Mouse (Mus musculus): ENCODE data around the gene Ablim2.

The Ablim2 gene

DNA sequence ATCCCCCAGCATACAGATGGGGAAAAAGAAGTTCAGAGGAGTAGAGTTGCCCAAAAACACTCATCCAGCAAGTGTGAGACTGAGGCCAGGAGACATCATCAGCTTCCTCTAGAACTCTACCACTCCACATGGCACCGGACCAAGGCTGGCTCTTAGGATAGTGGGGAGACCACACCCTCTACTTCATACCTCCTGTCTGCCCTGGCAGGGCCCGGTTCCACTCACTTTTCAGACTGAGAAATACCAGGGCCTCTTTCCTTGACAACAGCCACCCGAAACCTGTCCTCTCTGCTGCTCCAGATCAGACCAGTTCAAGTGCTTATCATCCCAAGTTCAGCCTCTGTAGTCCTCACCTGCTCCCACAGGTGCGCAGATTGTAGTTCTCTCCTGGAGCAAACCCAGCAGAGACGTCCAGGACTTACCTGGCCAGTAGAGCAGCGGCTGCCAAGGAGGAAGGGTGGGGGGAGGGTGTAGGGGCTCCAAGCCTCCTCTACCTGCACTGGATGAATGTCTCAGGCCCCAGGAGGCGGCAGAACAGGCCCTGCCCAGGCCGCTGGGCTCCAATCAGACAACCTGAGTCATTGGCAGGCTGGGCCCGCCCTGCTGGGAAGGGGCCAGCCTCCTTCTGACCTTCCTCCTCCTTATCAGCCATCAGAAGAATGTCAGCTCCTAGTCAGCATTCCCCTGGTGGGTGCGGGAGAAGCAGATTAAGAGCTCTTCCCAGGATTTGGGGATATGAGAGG is 18.0 kb upstream of the Ablim2 start, which contains the start of gene Sh3tc1:
Gene Sh3tc1, minus strand, starts transcription at position 452 of the 743 bp plus-strand sequence.
- DNase-seq (ENCODE audit: low read depth, low spot score), result no peak

DNA sequence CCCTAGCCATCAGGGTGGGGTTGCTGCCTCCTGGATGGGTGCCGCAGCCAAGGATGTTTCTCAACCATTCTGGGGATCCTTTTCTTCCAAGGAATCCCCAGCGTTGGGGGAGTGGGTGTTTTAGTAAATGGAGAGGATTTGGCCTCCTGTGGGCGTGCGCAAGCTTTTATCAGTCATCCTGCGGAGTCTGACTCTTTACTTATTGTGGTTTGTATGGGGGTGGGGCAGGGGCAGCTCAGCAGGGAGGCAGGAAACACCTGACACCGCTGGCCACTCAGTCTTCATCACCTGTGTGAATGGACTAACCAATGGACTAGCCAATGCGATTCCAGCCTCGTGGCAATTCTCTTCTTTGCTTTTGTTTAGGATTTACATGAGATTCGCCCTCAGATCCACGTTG is 17.0 kb upstream of the Ablim2 start:
- no peak for DNase-seq (ENCODE audit: low read depth, low spot score)

DNA sequence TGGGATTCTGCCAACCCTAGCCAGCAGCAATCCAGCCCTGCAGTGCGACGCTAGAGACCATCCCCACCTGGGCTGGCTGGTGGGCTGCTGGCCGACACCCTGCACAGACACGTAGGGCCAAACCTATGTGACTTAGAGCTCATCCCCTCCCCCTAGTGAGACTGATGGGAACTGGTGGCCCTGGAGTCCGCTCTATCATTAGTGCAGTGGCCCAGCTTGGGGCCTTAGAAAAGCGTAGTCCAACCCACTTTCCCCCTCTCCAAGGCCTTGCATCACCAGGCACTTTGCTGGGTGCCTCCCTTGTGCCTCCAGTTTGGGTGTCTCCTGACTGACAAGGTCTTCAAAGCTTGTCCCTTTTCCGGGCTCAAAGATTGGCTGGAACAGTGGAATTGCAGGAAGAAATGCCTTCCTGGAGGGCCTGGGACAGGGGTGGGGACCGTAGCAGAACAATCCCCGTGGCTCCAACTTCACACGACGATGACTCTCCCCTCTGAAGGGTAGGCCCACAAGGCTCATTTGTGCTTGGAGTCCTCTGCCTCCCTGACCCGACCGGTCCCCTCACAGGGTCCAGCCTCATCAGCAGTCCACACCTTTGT is 16.4 kb upstream of the Ablim2 start:
- no peak for DNase-seq (ENCODE audit: low read depth, low spot score)

DNA sequence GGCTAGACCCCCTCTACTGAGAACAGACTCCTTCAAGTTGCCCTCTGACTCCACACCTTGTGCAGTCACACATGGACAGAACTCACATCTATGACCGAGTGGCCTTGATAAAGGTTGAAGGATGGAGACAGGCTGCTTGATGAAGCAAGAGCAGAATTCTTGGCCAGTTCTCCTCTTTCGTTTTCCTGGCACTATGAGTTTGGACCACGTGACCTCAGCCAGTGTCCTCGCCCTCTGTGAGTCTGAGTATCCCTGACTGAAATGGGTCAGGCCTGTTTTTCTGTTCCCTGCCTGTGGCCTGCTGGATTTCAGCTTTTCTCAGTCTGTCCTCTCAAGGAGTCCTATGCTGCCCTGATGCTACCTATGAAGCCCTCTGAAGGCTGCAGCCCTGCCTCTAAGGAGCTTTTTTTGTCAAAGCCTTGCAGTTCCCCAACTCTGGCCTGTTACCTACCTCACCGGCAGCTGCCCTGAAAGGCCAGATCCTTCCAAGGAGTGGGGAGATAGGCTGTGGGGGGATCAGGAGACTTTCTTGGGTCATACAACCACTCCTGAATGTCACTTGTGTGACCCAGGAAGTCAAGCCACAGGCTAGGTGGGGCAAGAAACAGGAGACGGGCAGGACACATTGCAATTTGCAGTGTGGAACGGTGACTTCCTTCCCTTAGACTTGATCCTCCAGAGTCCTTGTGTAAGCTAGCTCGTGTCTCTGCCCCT is 14.3 kb upstream of the Ablim2 start:
- DNase-seq (ENCODE audit: low read depth, low spot score), result no peak

DNA sequence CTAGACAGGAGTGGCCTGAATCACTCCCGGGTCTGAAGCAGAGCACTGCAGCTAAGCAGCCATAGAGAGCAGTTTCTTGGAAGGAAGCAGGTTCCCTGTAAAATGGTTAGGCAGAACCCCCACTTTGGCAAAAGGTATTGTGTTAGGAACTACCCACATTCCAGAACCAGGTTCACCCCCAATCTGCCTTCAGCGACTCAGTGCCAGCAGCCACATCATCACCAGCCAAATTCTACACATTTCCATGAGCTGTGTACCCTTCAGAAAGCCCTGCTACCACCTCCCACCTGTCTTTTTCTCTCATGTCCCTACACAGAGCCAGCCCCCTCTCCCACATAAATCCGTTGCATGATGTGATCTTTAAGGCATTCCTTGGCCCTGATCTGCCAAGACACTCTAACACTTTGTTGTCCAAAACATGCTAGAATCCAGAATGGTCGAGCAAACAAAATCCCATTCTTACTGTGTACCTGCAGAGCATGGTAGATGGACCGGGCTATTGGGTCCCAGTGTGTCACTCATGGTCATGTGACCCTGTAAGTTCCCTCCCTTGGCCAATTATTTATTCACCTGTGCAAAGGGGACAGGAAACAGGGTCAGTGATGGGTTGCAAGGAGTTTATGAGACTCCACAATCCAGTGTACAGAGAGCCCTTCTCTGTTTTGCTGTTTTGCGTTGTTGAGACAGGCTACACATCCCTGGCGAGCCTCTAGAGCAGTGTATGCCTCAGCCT is 13.5 kb upstream of the Ablim2 start:
- no peak for DNase-seq (ENCODE audit: low read depth, low spot score)

DNA sequence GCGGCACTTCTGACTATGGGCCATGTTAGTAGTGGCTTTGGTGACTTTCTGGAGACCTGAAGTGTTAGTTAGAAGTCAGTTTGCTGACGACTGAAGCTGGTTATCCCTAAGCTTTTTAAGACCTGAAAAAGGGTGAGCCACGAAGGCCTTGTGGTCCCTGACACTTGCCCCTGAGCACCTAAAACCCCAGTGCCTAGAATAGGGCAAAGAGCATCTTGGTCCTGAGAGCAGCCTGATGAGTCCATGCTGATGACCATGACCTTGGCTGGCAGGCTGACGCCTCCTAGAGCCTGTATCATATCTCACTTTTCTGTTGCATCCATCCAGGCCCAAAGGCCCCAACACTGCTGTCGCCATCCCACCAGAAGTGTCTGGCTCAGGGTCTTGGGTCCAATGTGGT is 12.3 kb upstream of the Ablim2 start:
- DNase-seq (ENCODE audit: low read depth, low spot score), result no peak

DNA sequence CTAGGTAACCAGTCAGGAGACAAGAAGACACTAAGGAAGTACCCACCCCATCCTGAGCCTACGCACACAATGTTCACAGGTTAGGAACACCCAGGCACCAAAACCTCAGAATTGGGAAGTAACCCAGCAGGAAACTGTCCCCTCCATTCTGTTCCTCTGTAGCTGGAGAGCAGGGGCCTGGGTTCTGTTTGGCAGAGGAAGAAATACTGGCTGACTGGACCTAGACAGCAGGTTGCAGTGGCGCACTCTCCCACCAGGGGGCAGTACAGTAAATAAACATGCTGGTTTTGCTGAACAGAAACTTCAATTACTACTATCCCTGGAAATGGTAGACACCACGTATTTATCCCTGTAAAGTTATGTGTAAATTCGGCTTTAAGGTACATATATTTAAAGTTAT is 10.8 kb upstream of the Ablim2 start:
- DNase-seq (ENCODE audit: low read depth, low spot score), result peak; percentile 47

DNA sequence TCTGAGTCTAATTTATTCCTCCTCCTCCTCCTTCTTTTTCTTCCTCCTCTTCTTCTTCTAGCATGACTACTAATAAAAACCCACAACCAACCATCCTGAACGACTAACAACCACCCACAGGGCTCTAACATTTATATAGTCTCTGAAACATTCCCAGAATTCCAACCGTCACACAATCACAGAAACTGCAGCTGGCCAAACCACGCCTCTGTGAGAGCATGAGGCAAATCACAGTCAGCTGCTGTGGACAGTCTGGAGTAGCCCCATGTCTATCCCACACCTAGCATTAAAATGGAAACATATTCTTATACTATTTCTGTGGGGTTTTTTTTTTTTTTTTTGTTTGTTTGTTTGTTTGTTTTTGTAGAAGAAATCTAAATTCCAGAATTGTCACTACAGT is 8.3 kb upstream of the Ablim2 start:
- no peak for DNase-seq (ENCODE audit: low read depth, low spot score)

DNA sequence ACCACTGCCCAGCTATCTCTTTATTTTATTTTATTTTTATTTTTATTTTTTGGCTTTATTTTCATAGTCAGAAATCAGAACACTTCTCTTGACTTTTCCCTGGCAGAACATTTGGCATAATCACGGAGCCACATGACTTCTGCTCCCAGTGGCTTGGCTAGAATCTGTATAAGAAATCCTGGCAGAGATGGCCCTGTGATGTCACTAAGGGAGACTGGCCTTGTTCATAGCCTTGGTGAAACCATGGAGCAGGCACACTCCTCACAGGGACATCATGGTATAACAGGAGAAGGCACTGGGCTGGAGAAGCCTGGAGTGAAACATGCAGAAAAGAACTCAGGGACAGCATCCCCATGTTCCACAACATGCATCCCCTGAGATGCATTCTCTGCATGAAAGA is 7.7 kb upstream of the Ablim2 start:
- DNase-seq (ENCODE audit: low read depth, low spot score), result no peak

DNA sequence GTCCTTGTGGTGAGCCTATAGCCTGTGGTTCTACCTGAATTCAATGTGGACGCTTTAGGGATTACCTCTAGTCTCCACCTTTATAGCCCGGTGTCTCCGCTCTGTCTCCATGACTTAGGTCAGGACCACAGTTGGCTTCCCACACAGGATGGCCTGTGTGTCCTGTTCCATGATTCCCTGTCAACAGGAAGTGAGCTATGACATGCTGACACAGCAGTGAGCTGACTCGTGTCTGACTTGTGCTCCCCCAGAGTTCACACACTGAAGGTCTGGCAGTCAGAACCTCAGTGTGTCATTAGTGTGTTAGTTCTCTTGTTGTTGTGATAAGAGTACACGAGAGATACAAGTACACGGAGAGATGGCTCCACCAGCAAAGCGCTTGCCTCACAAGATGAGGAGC is 6.7 kb upstream of the Ablim2 start:
- no peak for DNase-seq (ENCODE audit: low read depth, low spot score)

DNA sequence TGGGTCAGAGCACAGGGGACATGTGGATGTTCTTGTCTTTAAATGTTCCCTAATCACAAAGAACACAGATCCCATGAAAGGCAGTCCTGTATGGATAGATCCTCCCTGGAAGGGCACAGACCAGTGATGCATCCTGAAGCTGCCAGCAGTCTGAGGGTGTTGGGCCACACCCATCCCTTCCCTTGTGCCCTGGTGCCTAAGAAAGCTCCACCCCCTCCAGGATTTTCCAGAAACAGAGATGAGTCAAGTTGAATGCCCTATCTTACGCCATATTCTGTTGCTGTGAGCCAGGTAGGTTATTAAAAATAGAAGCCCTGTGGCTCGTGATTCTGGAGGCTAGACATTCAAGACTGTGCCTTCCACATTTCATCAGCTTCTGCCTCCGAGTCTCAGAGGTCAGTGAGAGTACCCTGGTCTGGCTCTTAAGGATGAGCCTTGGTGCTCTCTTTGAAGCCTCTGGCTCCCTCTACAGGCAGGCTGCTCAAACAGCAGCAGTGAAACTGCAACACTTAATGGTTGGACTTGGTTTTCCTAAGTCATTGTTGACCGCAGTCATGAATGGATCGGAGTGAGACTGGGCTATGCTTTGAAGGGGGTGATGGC is 2.4 kb upstream of the Ablim2 start:
- peak; percentile 62 for DNase-seq (ENCODE audit: low read depth, low spot score)

DNA sequence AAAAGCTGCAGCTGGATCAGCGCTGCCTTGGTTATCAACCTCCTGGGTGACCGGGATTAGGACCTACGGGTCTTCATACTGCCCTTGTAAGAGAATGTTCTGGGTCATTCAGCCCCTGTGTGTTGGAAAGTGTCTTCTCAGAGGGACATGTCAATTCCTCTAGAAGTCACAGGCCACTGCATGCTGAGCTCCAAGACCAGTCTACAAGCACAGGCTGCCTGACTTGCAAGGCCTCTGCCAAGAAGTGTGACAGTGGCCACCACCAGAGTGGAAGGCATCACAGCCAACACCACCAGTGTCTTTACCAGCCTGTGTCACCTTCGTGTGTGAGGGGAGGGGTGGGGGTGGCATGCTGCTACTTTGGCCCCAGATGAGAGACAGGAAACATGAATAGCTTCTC is 1.7 kb upstream of the Ablim2 start:
- DNase-seq (ENCODE audit: low read depth, low spot score), result no peak

DNA sequence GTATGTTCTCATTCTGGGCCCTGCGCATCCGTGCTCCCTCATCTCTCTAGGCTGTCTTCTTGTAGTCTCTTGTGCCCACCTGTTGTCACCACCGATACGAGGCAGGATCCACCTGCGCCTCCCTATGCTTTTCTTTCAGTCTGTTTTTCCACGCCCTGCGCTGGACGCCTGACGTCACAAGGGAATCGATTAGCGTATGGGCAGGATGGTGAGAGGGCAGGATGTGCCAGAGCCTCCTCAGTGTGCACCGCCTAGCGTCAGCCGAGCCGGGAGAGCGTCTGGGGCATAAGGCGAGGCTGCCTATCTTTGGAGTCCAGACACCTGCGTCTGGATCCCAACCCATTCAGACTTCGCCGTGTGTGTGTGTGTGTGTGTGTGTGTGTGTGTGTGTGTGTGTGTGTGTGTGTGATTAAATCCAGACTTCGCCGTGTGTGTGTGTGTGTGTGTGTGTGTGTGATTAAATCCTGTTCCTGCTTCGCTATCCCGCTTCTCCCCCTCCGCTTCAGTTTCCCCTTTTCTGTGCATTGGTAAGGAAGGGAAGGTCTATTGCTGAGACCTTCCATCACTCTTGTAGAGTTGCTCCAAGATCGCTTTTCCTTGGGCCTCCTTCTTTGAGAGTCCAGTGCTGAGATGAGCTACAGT is 562 bp upstream of the Ablim2 start:
- DNase-seq (ENCODE audit: low read depth, low spot score), result peak; percentile 31

DNA sequence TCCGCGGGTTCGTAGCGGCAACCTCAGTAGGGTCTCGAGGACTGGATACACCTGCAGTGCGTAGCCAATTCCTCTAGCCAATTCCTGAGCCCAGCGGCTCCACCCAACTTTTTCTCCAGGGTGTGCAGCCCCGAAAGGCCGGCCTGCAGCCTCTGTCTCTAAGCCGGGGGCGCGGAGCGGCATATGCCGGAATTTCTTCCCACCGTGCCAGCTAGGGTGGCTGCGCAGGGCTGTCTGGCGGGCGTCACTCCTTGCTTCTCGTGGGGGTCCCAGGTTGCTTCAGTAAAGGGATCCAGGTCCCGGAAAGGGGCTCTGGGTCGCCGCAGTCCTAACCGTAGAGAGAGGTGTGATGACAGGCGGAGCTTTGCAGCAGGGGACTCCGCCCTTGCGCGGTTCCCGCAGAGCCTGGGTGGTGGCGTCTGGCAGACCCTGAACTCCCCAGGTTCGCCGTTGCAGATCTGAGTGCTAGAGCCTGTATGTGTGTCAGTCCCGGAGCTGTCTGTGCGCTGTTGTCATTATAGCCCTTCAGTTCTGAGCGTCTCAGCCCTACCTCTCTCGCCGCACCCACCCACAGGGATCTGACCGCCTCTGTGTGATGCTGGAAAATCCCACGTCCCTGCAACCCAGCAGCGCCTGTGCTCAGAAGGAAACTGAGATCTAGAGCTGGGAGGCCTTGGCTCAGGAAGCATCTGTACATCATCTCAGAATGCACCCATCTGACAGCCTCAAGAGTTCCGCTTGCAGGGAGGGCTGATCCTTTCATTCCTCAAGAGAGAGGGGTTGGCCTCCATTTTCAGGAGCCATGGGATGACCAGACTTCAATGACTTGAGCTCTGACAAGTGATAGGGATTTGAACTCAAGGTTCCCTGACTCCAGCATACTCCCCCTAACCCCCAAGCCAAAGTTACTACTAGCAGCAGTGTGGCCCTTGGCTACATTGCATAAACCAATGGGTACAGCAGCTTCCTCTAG is 687 bp downstream of the Ablim2 start:
- DNase-seq (ENCODE audit: low read depth, low spot score), result no peak

DNA sequence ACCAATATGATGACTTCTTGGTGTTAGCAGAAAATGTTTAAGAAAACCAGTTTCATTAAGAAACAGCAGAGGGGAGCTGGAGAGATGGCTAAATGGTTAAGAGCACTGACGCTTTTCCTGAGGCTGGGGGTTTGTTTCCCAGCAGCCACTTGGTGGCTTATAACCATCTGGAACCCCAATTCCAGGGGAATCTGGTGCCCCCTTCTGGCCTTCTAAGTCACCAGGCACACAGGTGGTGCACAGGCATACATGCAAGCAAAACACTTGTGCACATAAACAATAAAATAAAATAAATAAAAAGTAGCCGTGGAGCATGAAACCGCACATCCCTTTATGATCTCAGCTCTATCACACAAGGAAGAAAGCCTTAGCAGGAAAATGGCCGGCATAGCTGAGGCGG is 3.6 kb downstream of the Ablim2 start:
- no peak for DNase-seq (ENCODE audit: low read depth, low spot score)

DNA sequence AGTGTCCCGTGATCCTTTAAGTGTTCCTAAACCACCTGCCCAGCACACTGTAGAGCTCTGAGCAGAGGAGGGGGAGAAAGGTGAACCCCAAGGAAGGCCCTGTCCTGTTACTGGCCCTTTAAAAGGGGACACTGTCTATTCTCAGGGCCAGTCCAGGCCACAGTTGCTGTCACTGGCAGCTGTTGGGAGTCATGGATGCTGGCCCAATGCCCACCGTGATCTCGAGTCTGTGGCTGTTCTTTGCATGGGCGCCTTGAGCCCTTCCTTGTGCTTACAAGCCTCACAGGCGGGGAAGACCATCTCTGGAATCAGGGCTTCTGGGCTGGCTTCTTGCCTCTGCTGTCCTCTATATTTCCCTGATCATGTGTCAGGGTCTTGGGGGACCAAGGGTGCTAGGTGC is 4.7 kb downstream of the Ablim2 start:
- DNase-seq (ENCODE audit: low read depth, low spot score), result no peak

DNA sequence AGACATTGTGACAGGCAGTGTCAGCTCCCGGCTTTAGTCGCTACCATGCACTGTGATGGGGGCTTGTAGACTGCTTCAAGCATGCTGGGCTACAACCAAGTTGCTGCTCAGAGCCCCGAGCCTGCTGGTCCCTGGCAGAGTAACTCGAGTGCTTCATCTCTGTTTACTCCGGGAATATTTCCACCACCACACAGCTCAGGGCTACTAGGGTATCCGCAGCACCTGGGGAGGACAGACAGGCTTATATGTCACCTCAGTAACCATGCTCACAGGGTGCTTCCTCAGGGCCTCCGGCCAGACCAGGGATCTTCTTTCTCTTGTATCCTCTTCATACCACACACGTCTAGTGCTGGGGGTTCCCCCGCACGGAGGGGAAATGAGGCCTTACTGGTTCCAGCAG is 5.2 kb downstream of the Ablim2 start:
- no peak for DNase-seq (ENCODE audit: low read depth, low spot score)

DNA sequence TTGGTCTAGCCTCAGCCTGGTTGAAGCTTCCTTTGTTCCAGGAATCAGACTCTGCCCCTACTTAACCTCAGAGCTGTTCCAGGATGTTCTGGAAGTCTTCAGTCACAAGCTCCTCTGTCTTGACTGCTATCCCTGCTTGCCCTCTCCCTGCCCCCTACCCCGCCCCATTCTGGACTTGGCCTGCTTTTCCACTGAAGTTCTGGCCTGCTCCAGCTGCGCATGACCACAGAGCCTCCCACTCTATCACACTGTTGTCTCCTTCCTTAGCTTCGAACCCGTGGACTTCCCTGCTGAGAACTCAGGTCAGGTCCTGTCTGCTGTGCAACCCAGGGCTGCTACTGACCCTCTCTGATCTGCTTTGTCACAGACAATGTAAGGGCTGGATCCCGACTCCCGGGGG is 8.2 kb downstream of the Ablim2 start:
- DNase-seq (ENCODE audit: low read depth, low spot score), result no peak

DNA sequence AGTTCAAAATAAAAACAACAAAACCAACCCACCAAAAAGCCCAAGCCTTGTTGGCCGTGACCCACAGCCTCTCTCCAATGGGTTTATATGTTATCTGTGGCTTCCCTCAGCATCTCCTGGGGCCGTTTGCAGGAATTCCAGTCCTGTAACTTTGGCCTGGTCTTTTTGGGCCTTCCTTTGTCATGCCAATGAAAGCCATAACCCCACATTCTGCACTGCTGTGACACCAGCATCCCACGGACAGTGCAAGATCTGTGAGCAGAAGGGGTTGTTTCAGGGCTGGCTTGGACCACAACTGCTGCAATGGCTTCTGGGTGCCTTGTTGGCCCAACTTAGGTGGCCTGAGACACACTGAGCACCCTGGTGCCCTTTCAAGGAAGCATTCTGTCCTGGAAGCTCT is 10.8 kb downstream of the Ablim2 start:
- no peak for DNase-seq (ENCODE audit: low read depth, low spot score)

DNA sequence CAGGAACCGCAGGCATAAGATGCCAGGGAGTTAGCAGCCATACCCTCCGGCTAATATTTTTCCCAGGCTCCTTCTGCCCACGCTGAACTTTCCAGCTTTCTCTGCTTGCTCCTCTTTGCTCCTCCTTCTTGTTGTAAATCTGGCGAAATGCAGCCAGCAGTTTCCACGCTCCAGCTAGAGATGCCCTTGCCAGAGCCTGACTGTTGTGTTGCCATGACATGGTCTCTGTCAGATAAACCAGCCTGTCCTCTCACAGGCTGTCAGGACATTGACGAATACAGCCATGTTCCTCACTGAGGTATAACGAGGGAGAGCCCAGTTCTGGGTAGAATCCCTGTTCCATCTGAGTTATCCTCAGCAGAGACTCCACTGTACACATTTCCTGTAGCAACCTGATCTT is 11.3 kb downstream of the Ablim2 start:
- DNase-seq (ENCODE audit: low read depth, low spot score), result no peak
